In genomic region chr10:42202561-42202960, GRCm38 (mm10) we compare ENCODE assay signal across 14 mouse cellular contexts.
DNase-seq lines count a peak whose midpoint lies in the region; ATAC-seq and TF ChIP-seq lines count a peak whose summit lies in the region.
"Had no signal": no experiment of that assay in that cellular context is flagged by ENCODE, and none has a peak within 500 bp of the region (broad histone marks: within the 10 kb centered on the region; RNA-seq: fewer than 3 reads in every experiment).

No protein-coding gene starts in this region.

- WGBS in limb, embryonic 11.5 days, result 82% methylated on average over 8 of the region's 8 CpGs
- WGBS in stomach, embryonic 15.5 days, result 71% methylated on average over 8 of the region's 8 CpGs
- 85% methylated on average over 8 of the region's 8 CpGs for WGBS in midbrain, embryonic 11.5 days

- no peak for DNase-seq in gastrocnemius, adult 2 months
- DNase-seq in gastrocnemius, adult 18-20 months (ENCODE audit: low spot score), result no peak
- peak; percentile 84 for DNase-seq in kidney, adult 9 months
- DNase-seq in limb, embryonic 11.5 days (ENCODE audit: low spot score), result no peak
- DNase-seq in urinary bladder, postnatal 36 days (ENCODE audit: low spot score in 2 of 2), result no peak
- no peak for DNase-seq in frontal cortex, postnatal 36 days (ENCODE audit: low spot score in 2 of 2)
- DNase-seq in midbrain, embryonic 11.5 days (ENCODE audit: low spot score, missing footprints), result no peak
- DNase-seq: adrenal gland, postnatal 14 days; heart, postnatal 10 days; right cerebral cortex, postnatal 4 days; thymus, adult 18-20 months had no signal

- H3K9ac ChIP-seq in limb, embryonic 11.5 days (ENCODE audit: low read length), result no peak overlapping the region
- no peak overlapping the region for H3K9ac ChIP-seq in stomach, embryonic 15.5 days
- H3K9ac ChIP-seq in midbrain, embryonic 11.5 days (ENCODE audit: low read length), result no peak overlapping the region
- H3K9ac ChIP-seq: forebrain, embryonic 13.5 days had no signal

- H3K4me2 ChIP-seq in limb, embryonic 11.5 days (ENCODE audit: low read depth, severe bottlenecking), result no peak overlapping the region
- no peak overlapping the region for H3K4me2 ChIP-seq in stomach, embryonic 15.5 days
- H3K4me2 ChIP-seq in midbrain, embryonic 11.5 days, result no peak overlapping the region
- H3K4me2 ChIP-seq: forebrain, embryonic 13.5 days had no signal

- peaks cover 2% of the 10 kb centered on the region for H3K36me3 ChIP-seq in limb, embryonic 11.5 days (ENCODE audit: control insufficient read depth, insufficient read depth, low read length)
- H3K36me3 ChIP-seq in stomach, embryonic 15.5 days, result peaks cover 3% of the 10 kb centered on the region
- no peaks in the 10 kb centered on the region; the same call in 1 of the 2 replicates for H3K36me3 ChIP-seq in midbrain, embryonic 11.5 days (ENCODE audit: control insufficient read depth, insufficient read depth, low read length)

- no peaks in the 10 kb centered on the region for H3K9me3 ChIP-seq in limb, embryonic 11.5 days (ENCODE audit: control insufficient read depth, low read length)
- no peaks in the 10 kb centered on the region for H3K9me3 ChIP-seq in stomach, embryonic 15.5 days
- H3K9me3 ChIP-seq in midbrain, embryonic 11.5 days (ENCODE audit: control insufficient read depth, low read length), result no peaks in the 10 kb centered on the region
- H3K9me3 ChIP-seq: megakaryocyte, embryonic 14.5 days had no signal

- no peak for TF ChIP-seq CTCF in gastrocnemius, adult 2 months (IDR thresholded peaks at IDR 0.05)

- H3K4me3 ChIP-seq in gastrocnemius, adult 2 months, result no peak overlapping the region
- no peak overlapping the region for H3K4me3 ChIP-seq in limb, embryonic 11.5 days (ENCODE audit: low read depth, low read length)
- H3K4me3 ChIP-seq in stomach, embryonic 15.5 days (replicated peaks), result no peak overlapping the region
- no peak overlapping the region for H3K4me3 ChIP-seq in midbrain, embryonic 11.5 days (ENCODE audit: low read depth, low read length)
- H3K4me3 ChIP-seq: forebrain, embryonic 13.5 days had no signal

- H3K4me1 ChIP-seq in limb, embryonic 11.5 days (ENCODE audit: control insufficient read depth, insufficient read depth, low read length), result peaks cover 11% of the 10 kb centered on the region
- H3K4me1 ChIP-seq in stomach, embryonic 15.5 days, result peaks cover 29% of the 10 kb centered on the region
- no peaks in the 10 kb centered on the region for H3K4me1 ChIP-seq in midbrain, embryonic 11.5 days (ENCODE audit: control insufficient read depth, insufficient read depth, low read length)

- no peaks in the 10 kb centered on the region for H3K27me3 ChIP-seq in limb, embryonic 11.5 days (ENCODE audit: control insufficient read depth, insufficient read depth, low read length)
- H3K27me3 ChIP-seq in stomach, embryonic 15.5 days (replicated peaks), result no peaks in the 10 kb centered on the region
- H3K27me3 ChIP-seq in midbrain, embryonic 11.5 days (ENCODE audit: control insufficient read depth, insufficient read depth, low read length), result no peaks in the 10 kb centered on the region
- H3K27me3 ChIP-seq: forebrain, embryonic 13.5 days; megakaryocyte, embryonic 14.5 days had no signal

- peak overlapping the region; percentile 65 for H3K27ac ChIP-seq in gastrocnemius, adult 2 months
- peak overlapping the region; percentile 63; the same call in 1 of the 2 replicates for H3K27ac ChIP-seq in limb, embryonic 11.5 days (replicated peaks; ENCODE audit: low read depth, low read length)
- H3K27ac ChIP-seq in stomach, embryonic 15.5 days, result 0 out of 2 replicates have a peak overlapping the region, but pooled peaks have one; percentile 26
- no peak overlapping the region for H3K27ac ChIP-seq in midbrain, embryonic 11.5 days (ENCODE audit: low read depth, low read length)
- H3K27ac ChIP-seq: forebrain, embryonic 13.5 days had no signal

- intact Hi-C loops in gastrocnemius, adult 2 months (cut with DNase I), result loop anchor here (5.0 kb wide), 1 partner anchor 110 kb away; no protein-coding TSS in a partner anchor

- ATAC-seq in limb, embryonic 11.5 days (ENCODE audit: insufficient number of reproducible peaks, low FRiP score, low TSS enrichment, low read depth), result no peak; the same call in 1 of the 2 replicates
- ATAC-seq in stomach, embryonic 15.5 days (ENCODE audit: insufficient read depth, low FRiP score, low read depth), result peak; percentile 48; the same call in 1 of the 2 replicates
- ATAC-seq in midbrain, embryonic 11.5 days (ENCODE audit: low FRiP score), result no peak
- ATAC-seq: forebrain, embryonic 13.5 days had no signal
